Mouse (Mus musculus) liver, postnatal 0 days (tissue): ENCODE data around the gene Igf2. TPM values are rescaled to one million over a fixed set of nuclear protein-coding genes. Genes with fewer than 3 reads are reported as not detected.

Source experiments
- ATAC-seq: fragments of 200-750 bp; cut with Nextera tagmentation; 2 replicates; pipeline ENCODE4 v1.8.0; 2017; ENCODE audit warnings: mild to moderate bottlenecking, moderate library complexity
- DNase-seq: peaks from one replicate; pipeline ENCODE4 v3.0.0-alpha.2; 2016
- H3K27ac ChIP-seq: fragments of 300-500 bp; sonication (generic); 2 replicates; pipeline ENCODE4 v1.5.1; 2014; ENCODE audit warnings: antibody characterized with exemption, moderate library complexity, mild to moderate bottlenecking, low read depth
- H3K27me3 ChIP-seq: fragments of 300-500 bp; sonication (generic); 2 replicates; pipeline ENCODE4 v1.6.1; 2014; ENCODE audit warnings: low read length, control low read depth, mixed read lengths; ENCODE audit not compliant: insufficient read depth
- H3K36me3 ChIP-seq: fragments of 300-500 bp; sonication (generic); replicated peaks from 2 replicates; pipeline ENCODE4 v1.6.1; 2014; ENCODE audit warnings: mild to moderate bottlenecking, control low read depth, low read length, moderate library complexity, mixed read lengths; ENCODE audit not compliant: insufficient read depth
- H3K4me1 ChIP-seq: fragments of 300-500 bp; sonication (generic); 2 replicates; pipeline ENCODE4 v1.6.1; 2014; ENCODE audit warnings: antibody characterized with exemption, mild to moderate bottlenecking, control low read depth; ENCODE audit not compliant: insufficient read depth
- H3K4me2 ChIP-seq: fragments of 300-500 bp; sonication (generic); 2 replicates; pipeline ENCODE4 v1.6.1; 2014; ENCODE audit warnings: low read depth, mild to moderate bottlenecking, low read length, moderate library complexity, mixed read lengths
- H3K4me3 ChIP-seq: fragments of 300-500 bp; sonication (generic); 2 replicates; pipeline ENCODE4 v1.5.1; 2014; ENCODE audit warnings: low read depth, low read length
- H3K9ac ChIP-seq: fragments of 300-500 bp; sonication (generic); replicated peaks from 2 replicates; pipeline ENCODE4 v1.6.1; 2014; ENCODE audit warnings: mild to moderate bottlenecking, moderate library complexity
- H3K9me3 ChIP-seq: fragments of 300-500 bp; sonication (generic); 2 replicates; pipeline ENCODE4 v1.6.1; 2016; ENCODE audit warnings: mild to moderate bottlenecking, control low read depth, low read length, mixed read lengths
- CTCF ChIP-seq: sonication (generic); IDR thresholded peaks from 2 replicates; pipeline ENCODE4 v1.5.1; 2016; ENCODE audit warnings: antibody characterized with exemption, low read depth
- EP300 ChIP-seq: IDR thresholded peaks from 2 replicates; pipeline ENCODE4 v1.6.1; 2016; ENCODE audit warnings: antibody characterized with exemption, low read depth, mild to moderate bottlenecking
- WGBS: fragments of 180-500 bp; shearing (Covaris S2); extraction: QIAGEN DNeasy Blood & Tissue Kit; methylation state at CpG from one replicate; pipeline ENCODE4 v1.1.7; 2014; ENCODE audit not compliant: insufficient replicate concordance; 5-methylcytosine and 5-hydroxymethylcytosine counted together
- polyA plus RNA-seq: library from polyadenylated mRNA; unstranded; fragments of >200 nt; fragmentation: Nextera tagmentation; extraction: Ambion mirVana; gene quantifications from 2 replicates; pipeline ENCODE4 v1.2.1, GENCODE M21; 2015

Gene Igf2
- polyA plus RNA-seq, 1 experiment from 2014 or later = 1,664 TPM

GRCm38 (mm10) chr7:142666109-142666508 is 507 bp downstream of the Igf2 start:
- DNase-seq (peak; percentile 11), ATAC-seq (no peak)
- TF ChIP-seq EP300 (no peak), CTCF (no peak)
- Histone ChIP-seq H3K9ac (no peak overlapping the region), H3K4me2 (no peak overlapping the region), H3K4me3 (no peak overlapping the region), H3K9me3 (peaks cover 18% of the 10 kb centered on the region; the same call in 1 of the 2 replicates), H3K27me3 (peaks cover 49% of the 10 kb centered on the region), H3K4me1 (no peaks in the 10 kb centered on the region), H3K27ac (no peak overlapping the region), H3K36me3 (no peaks in the 10 kb centered on the region; the same call in 1 of the 2 replicates)
- 69% methylated on average over 4 of the region's 4 CpGs for WGBS

DNA sequence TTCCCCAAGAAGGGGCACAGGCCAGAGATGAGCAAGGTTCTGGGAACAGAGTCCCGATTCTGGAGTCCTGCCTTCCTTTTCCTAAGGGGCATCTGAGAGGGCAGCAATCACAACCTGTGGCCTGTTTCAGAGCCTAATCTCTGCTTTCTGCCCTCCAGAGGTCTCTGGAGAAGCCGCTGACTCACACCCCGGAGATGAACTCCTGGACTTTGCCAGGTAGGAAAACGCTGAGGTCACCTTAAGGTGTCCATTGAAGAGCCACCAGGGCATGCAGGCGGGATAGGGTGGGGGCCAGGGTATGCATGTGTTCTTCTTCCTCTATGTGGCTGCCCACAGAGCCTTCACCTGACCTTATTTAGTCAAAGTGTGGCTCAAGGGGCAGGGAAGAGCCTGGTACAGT is 1.3 kb downstream of the Igf2 start:
- no peak overlapping the region for H3K4me3 ChIP-seq

DNA sequence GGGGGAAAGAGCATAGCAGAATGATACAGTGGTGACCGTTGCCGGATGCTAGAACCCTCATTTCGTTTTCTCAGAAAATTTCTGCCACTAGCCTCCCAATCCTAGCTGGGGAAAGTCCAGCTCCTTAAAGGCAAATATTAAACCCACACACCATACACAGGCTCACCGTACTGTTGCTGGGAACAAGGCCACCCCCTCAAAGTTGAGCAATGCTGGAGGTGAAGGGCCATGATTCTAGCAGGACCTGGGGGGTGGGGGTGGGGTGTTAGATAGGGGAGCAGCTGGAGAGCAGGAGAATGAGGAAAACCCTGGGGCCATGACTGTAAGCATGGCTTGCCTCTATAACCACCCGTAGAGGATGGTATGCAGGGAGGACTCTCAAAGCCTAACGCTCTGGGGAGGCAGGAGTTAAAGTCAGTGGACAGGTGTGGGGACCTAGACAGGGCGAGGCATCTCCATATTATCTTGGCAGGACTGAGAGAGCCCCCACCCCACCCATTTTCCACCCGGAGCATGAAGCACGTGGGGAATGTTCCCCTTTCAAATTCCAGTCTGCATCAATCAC is 2.1 kb downstream of the Igf2 start:
- Histone ChIP-seq H3K9me3 (peaks cover 5% of the 10 kb centered on the region; the same call in 1 of the 2 replicates), H3K9ac (no peak overlapping the region), H3K4me2 (peak overlapping the region; percentile 63), H3K4me3 (peak overlapping the region; percentile 40; the same call in 1 of the 2 replicates), H3K4me1 (no peaks in the 10 kb centered on the region), H3K36me3 (no peaks in the 10 kb centered on the region; the same call in 1 of the 2 replicates), H3K27ac (0 out of 2 replicates have a peak overlapping the region, but pooled peaks have one; percentile 29), H3K27me3 (peaks cover 65% of the 10 kb centered on the region)
- DNase-seq (peak; percentile 50), ATAC-seq (peak; percentile 72)
- TF ChIP-seq EP300 (no peak), CTCF (no peak)
- WGBS = 10% methylated on average over 9 of the region's 9 CpGs

More for the DNA sequence above, 1.3 kb downstream of the Igf2 start:
- TF ChIP-seq EP300 = no peak
- TF ChIP-seq CTCF = no peak
- DNase-seq (peak; percentile 11), ATAC-seq (no peak)
- no peak overlapping the region for H3K9ac ChIP-seq
- no peaks in the 10 kb centered on the region; the same call in 1 of the 2 replicates for H3K36me3 ChIP-seq
- H3K4me2 ChIP-seq = no peak overlapping the region
- WGBS = 52% methylated on average over 5 of the region's 5 CpGs
- no peak overlapping the region for H3K27ac ChIP-seq
- H3K9me3 ChIP-seq = peaks cover 13% of the 10 kb centered on the region; the same call in 1 of the 2 replicates
- no peaks in the 10 kb centered on the region for H3K4me1 ChIP-seq
- peaks cover 57% of the 10 kb centered on the region for H3K27me3 ChIP-seq

DNA sequence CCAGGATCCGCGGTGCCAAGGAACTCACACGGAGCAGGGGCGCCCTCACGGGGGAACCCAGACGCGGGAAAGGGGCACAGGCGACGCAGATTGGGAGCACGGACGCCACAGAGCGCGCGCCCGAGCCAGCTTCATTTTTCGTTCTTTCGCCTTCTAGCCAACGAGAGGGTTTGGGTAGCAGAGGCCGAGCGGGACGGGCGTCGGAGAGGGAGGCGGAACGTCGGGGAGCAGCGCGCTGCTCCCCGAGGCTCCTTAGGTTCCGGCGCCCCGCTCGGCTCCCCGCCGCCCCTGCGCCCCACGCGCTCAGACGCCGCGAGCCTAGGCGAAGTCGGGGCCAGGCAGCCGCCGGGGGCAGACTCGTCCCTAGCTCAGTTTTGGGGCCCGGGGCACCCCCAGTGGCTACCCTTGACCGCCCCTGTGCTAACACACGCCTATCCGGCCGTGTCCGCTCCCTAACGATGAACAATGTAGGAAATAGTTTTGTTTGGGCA is 2.6 kb downstream of the Igf2 start:
- TF ChIP-seq EP300 = no peak
- no peak for TF ChIP-seq CTCF
- H3K4me2 ChIP-seq = peak overlapping the region; percentile 63
- peak overlapping the region; percentile 50 for H3K9ac ChIP-seq
- no peaks in the 10 kb centered on the region; the same call in 1 of the 2 replicates for H3K36me3 ChIP-seq
- 2% methylated on average over 53 of the region's 53 CpGs for WGBS
- no peaks in the 10 kb centered on the region for H3K9me3 ChIP-seq
- H3K27me3 ChIP-seq = peaks cover 71% of the 10 kb centered on the region
- peak; percentile 30; the same call in 1 of the 2 replicates for ATAC-seq
- peak; percentile 37 for DNase-seq
- H3K27ac ChIP-seq = peak overlapping the region; percentile 29
- H3K4me3 ChIP-seq = peak overlapping the region; percentile 40
- H3K4me1 ChIP-seq = no peaks in the 10 kb centered on the region; the same call in 1 of the 2 replicates

DNA sequence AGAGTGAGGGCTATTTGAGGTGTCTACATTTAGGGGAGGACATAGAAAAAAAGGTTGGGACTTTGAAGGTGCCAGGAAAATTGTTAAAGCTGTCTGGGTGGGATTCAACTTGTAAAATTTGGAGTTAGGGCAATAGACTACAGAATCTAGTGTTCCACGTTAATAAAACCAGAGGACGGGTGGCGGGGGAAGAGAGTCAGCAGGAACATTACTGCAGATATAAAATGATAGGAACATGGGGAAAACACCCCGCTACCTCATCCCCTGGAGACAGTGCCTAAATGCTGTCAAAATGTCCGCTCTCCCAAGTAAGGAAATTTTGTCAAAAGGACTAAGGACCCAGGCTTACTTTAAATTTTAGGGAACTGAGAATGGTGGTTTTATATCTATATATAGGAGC is 3.5 kb downstream of the Igf2 start:
- no peaks in the 10 kb centered on the region; the same call in 1 of the 2 replicates for H3K4me1 ChIP-seq
- no peak overlapping the region for H3K4me3 ChIP-seq

GRCm38 (mm10) chr7:142661811-142662210 is 4.8 kb downstream of the Igf2 start:
- DNase-seq (no peak), ATAC-seq (no peak)
- no peaks in the 10 kb centered on the region; the same call in 1 of the 2 replicates for H3K4me1 ChIP-seq
- H3K9ac ChIP-seq = no peak overlapping the region
- peaks cover 92% of the 10 kb centered on the region for H3K27me3 ChIP-seq
- peak overlapping the region; percentile 52; the same call in 1 of the 2 replicates for H3K4me3 ChIP-seq
- no peaks in the 10 kb centered on the region for H3K9me3 ChIP-seq
- peak overlapping the region; percentile 83; the same call in 1 of the 2 replicates for H3K27ac ChIP-seq
- peak; percentile 37; the same call in 1 of the 2 replicates for TF ChIP-seq EP300
- no peak for TF ChIP-seq CTCF
- 0 out of 2 replicates have a peak overlapping the region, but pooled peaks have one; percentile 62 for H3K4me2 ChIP-seq
- no peaks in the 10 kb centered on the region for H3K36me3 ChIP-seq

More for the DNA sequence above, 3.5 kb downstream of the Igf2 start:
- DNase-seq (peak; percentile 7), ATAC-seq (no peak)
- WGBS = 22% methylated on average over 5 of the region's 5 CpGs
- Histone ChIP-seq H3K27me3 (peaks cover 79% of the 10 kb centered on the region), H3K36me3 (no peaks in the 10 kb centered on the region; the same call in 1 of the 2 replicates), H3K4me2 (peak overlapping the region; percentile 63), H3K9me3 (no peaks in the 10 kb centered on the region), H3K9ac (no peak overlapping the region), H3K27ac (no peak overlapping the region)
- TF ChIP-seq CTCF (no peak), EP300 (no peak)
